Mouse (Mus musculus) midbrain, embryonic 11.5 days (tissue): ENCODE results near the gene Sh3gl2. TPM values are rescaled to one million over a fixed set of nuclear protein-coding genes. Genes with fewer than 3 reads are reported as not detected.

Experiments
- ATAC-seq: fragments of 200-750 bp; cut with Nextera tagmentation; 2 replicates; pipeline ENCODE4 v1.8.0; 2017; ENCODE audit warnings: moderate TSS enrichment, moderate library complexity; ENCODE audit not compliant: low FRiP score
- DNase-seq: peaks from one replicate; pipeline ENCODE4 v3.0.0; 2015; ENCODE audit warnings: low spot score; ENCODE audit errors: missing footprints
- H3K27ac ChIP-seq: fragments of 300-500 bp; sonication (generic); 2 replicates; pipeline ENCODE4 v1.5.1; 2014; ENCODE audit warnings: low read depth, low read length
- H3K27me3 ChIP-seq: fragments of 300-500 bp; sonication (generic); 2 replicates; pipeline ENCODE4 v1.6.1; 2014; ENCODE audit warnings: mild to moderate bottlenecking, low read length, moderate library complexity, mixed read lengths; ENCODE audit not compliant: control insufficient read depth, insufficient read depth
- H3K36me3 ChIP-seq: fragments of 300-500 bp; sonication (generic); 2 replicates; pipeline ENCODE4 v1.6.1; 2014; ENCODE audit warnings: mild to moderate bottlenecking, low read length, moderate library complexity, mixed read lengths; ENCODE audit not compliant: control insufficient read depth, insufficient read depth
- H3K4me1 ChIP-seq: fragments of 300-500 bp; sonication (generic); 2 replicates; pipeline ENCODE4 v1.6.1; 2014; ENCODE audit warnings: low read length; ENCODE audit not compliant: control insufficient read depth, insufficient read depth
- H3K4me2 ChIP-seq: fragments of 300-500 bp; sonication (generic); 2 replicates; pipeline ENCODE4 v1.6.1; 2014; ENCODE audit warnings: mild to moderate bottlenecking, moderate library complexity
- H3K4me3 ChIP-seq: fragments of 300-500 bp; sonication (generic); 2 replicates; pipeline ENCODE4 v1.5.1; 2014; ENCODE audit warnings: low read depth, low read length
- H3K9ac ChIP-seq: fragments of 300-500 bp; sonication (generic); 2 replicates; pipeline ENCODE4 v1.6.1; 2014; ENCODE audit warnings: low read length
- H3K9me3 ChIP-seq: fragments of 300-500 bp; sonication (generic); 2 replicates; pipeline ENCODE4 v1.6.1; 2016; ENCODE audit warnings: low read length; ENCODE audit not compliant: control insufficient read depth
- WGBS: fragments of 180-500 bp; shearing (Covaris S2); extraction: QIAGEN DNeasy Blood & Tissue Kit; methylation state at CpG from one replicate; pipeline ENCODE4 v1.1.7; 2014; 5-methylcytosine and 5-hydroxymethylcytosine counted together
- polyA plus RNA-seq: library from polyadenylated mRNA; unstranded; fragments of >200 nt; fragmentation: Nextera tagmentation; extraction: Ambion mirVana; gene quantifications from 2 replicates; pipeline ENCODE4 v1.2.1, GENCODE M21; 2014

Gene Sh3gl2
- polyA plus RNA-seq, 1 experiment from 2014 or later: 8.4 TPM

DNA sequence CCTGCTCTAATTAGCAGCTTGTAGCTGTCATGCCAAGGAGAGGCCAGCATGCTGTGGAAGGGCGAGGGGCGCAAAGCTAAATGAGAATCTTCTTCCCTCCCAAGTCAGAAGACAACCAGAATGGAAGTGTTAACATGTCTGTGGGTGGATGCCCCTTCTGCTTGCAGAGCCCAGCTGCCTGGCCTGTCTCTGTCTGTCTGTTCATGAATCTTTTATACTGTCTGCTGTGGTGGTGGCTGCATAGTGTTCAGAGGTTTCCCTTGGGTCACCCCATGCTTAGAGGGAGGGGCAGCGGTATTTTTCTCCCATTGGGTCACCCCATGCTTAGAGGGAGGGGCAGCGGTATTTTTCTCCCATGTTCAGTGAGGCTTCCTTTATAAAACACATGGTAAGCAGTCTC, 68.0 kb downstream of the Sh3gl2 start:
- no peak overlapping the region for H3K9ac ChIP-seq
- no peak overlapping the region for H3K27ac ChIP-seq
- no peaks in the 10 kb centered on the region for H3K27me3 ChIP-seq
- no peaks in the 10 kb centered on the region for H3K9me3 ChIP-seq
- H3K4me2 ChIP-seq: no peak overlapping the region
- no peak overlapping the region for H3K4me3 ChIP-seq
- no peaks in the 10 kb centered on the region for H3K36me3 ChIP-seq
- ATAC-seq (0 out of 2 replicates have a peak, but pooled peaks have one; percentile 35), DNase-seq (no peak)
- no peaks in the 10 kb centered on the region for H3K4me1 ChIP-seq
- 86% methylated on average over 4 of the region's 4 CpGs for WGBS

DNA sequence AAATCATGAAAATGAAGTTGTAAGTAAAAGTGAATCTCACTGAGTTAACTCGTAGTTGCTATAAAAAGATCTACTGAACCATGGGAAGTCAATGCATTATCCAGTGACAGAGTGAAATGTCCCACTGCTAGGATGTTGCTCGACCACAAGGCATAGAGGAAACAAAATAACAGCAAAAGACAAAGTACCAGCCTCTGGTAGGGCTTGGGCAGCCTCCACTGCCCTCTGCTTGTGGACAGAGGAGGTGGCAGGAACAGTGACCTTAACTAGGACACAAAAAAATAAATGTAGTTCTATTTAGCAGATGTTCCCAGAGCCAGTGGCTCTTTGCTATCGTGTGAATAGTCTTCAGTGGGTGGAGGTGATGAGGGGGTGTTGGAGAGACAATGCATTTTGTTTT, 68.5 kb downstream of the Sh3gl2 start:
- Histone ChIP-seq H3K36me3 (no peaks in the 10 kb centered on the region), H3K9me3 (no peaks in the 10 kb centered on the region), H3K4me2 (no peak overlapping the region), H3K4me1 (no peaks in the 10 kb centered on the region), H3K27me3 (no peaks in the 10 kb centered on the region), H3K27ac (no peak overlapping the region), H3K9ac (no peak overlapping the region), H3K4me3 (no peak overlapping the region)
- ATAC-seq: no peak
- 78% methylated on average over 3 of the region's 3 CpGs for WGBS
- DNase-seq: no peak

- Histone ChIP-seq H3K4me2 (no peak overlapping the region), H3K9me3 (no peaks in the 10 kb centered on the region)
- ATAC-seq: no peak
These were observed 78.2 kb downstream of the Sh3gl2 start for GRCm38 (mm10) chr4:85283151-85283550.

DNA sequence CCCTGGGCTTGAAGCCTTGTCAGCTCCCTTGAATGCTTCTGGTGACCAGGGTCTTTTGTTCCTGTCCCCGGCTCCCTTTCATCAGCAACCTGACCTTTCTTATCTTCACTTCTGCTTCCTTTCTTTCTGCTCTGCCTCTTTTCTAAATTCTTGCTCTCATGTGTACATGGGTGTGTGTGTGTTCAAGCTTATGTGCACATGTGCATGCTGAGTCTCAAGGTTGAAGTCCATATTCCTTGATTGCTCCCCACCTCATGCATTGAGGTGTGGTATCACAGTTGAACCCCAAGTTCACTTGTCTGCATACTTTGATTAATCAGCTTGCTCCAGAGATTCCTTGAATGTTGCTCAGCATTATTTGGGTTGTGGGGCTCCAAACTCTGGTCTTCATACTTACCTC, 85.1 kb downstream of the Sh3gl2 start:
- no peak for ATAC-seq
- no peaks in the 10 kb centered on the region for H3K27me3 ChIP-seq
- H3K27ac ChIP-seq: no peak overlapping the region
- H3K36me3 ChIP-seq: no peaks in the 10 kb centered on the region
- H3K9me3 ChIP-seq: no peaks in the 10 kb centered on the region
- H3K4me1 ChIP-seq: no peaks in the 10 kb centered on the region
- DNase-seq: no peak
- no peak overlapping the region for H3K4me2 ChIP-seq
- H3K9ac ChIP-seq: no peak overlapping the region
- no peak overlapping the region for H3K4me3 ChIP-seq
- 75% methylated on average over 1 of the region's 1 CpGs for WGBS

More at GRCm38 (mm10) chr4:85283151-85283550, 78.2 kb downstream of the Sh3gl2 start:
- H3K9ac ChIP-seq: no peak overlapping the region
- H3K36me3 ChIP-seq: no peaks in the 10 kb centered on the region
- WGBS: 91% methylated on average over 9 of the region's 9 CpGs
- H3K27ac ChIP-seq: no peak overlapping the region
- DNase-seq: no peak
- no peak overlapping the region for H3K4me3 ChIP-seq
- H3K4me1 ChIP-seq: no peaks in the 10 kb centered on the region
- H3K27me3 ChIP-seq: no peaks in the 10 kb centered on the region

DNA sequence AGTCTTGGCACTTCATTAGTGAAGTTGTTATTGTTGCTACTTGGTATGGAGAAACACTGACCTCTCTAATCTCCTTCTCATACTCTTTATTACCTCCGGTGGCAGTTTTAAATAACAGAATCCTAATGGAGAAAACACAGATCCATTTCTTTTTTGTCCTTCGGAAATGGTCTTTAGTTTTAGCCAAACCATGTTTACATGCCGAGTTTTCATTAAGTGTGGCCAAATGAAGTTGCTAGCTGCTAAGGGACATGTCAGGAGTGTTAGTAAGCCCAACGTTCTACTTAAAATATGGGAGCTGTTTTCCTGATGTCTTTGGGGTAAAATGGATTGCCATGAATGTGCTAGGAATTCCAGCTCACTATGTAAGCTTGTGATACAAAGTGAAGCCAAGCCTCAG, 86.4 kb downstream of the Sh3gl2 start:
- no peaks in the 10 kb centered on the region for H3K4me1 ChIP-seq
- H3K27me3 ChIP-seq: no peaks in the 10 kb centered on the region
- no peak overlapping the region for H3K27ac ChIP-seq
- WGBS: 83% methylated on average over 4 of the region's 4 CpGs
- ATAC-seq (no peak), DNase-seq (no peak)
- no peaks in the 10 kb centered on the region for H3K9me3 ChIP-seq
- H3K4me2 ChIP-seq: no peak overlapping the region
- H3K36me3 ChIP-seq: no peaks in the 10 kb centered on the region
- H3K9ac ChIP-seq: no peak overlapping the region
- H3K4me3 ChIP-seq: no peak overlapping the region

- WGBS: 80% methylated on average over 3 of the region's 3 CpGs
- ATAC-seq: no peak
- no peak for DNase-seq
These were observed 88.4 kb downstream of the Sh3gl2 start for GRCm38 (mm10) chr4:85293368-85293767.

GRCm38 (mm10) chr4:85300610-85301405, 95.9 kb downstream of the Sh3gl2 start:
- ATAC-seq (no peak), DNase-seq (no peak)
- no peak overlapping the region for H3K4me2 ChIP-seq
- no peaks in the 10 kb centered on the region for H3K36me3 ChIP-seq
- H3K4me3 ChIP-seq: no peak overlapping the region
- 81% methylated on average over 6 of the region's 6 CpGs for WGBS
- H3K9me3 ChIP-seq: no peaks in the 10 kb centered on the region
- no peak overlapping the region for H3K9ac ChIP-seq
- no peaks in the 10 kb centered on the region for H3K4me1 ChIP-seq
- H3K27ac ChIP-seq: no peak overlapping the region
- H3K27me3 ChIP-seq: no peaks in the 10 kb centered on the region

More at GRCm38 (mm10) chr4:85293368-85293767, 88.4 kb downstream of the Sh3gl2 start:
- no peak overlapping the region for H3K4me3 ChIP-seq
- H3K9ac ChIP-seq: no peak overlapping the region
- no peaks in the 10 kb centered on the region for H3K9me3 ChIP-seq
- H3K36me3 ChIP-seq: no peaks in the 10 kb centered on the region
- no peak overlapping the region for H3K4me2 ChIP-seq
- H3K27ac ChIP-seq: no peak overlapping the region
- H3K4me1 ChIP-seq: no peaks in the 10 kb centered on the region
- no peaks in the 10 kb centered on the region for H3K27me3 ChIP-seq

- H3K9me3 ChIP-seq: no peaks in the 10 kb centered on the region
- H3K36me3 ChIP-seq: no peaks in the 10 kb centered on the region
- 75% methylated on average over 7 of the region's 7 CpGs for WGBS
- no peaks in the 10 kb centered on the region for H3K27me3 ChIP-seq
- H3K27ac ChIP-seq: no peak overlapping the region
- H3K4me1 ChIP-seq: no peaks in the 10 kb centered on the region
- DNase-seq: no peak
- H3K9ac ChIP-seq: no peak overlapping the region
- H3K4me3 ChIP-seq: no peak overlapping the region
- H3K4me2 ChIP-seq: no peak overlapping the region
- ATAC-seq: no peak
These were observed 101.1 kb downstream of the Sh3gl2 start for GRCm38 (mm10) chr4:85305912-85306573.

DNA sequence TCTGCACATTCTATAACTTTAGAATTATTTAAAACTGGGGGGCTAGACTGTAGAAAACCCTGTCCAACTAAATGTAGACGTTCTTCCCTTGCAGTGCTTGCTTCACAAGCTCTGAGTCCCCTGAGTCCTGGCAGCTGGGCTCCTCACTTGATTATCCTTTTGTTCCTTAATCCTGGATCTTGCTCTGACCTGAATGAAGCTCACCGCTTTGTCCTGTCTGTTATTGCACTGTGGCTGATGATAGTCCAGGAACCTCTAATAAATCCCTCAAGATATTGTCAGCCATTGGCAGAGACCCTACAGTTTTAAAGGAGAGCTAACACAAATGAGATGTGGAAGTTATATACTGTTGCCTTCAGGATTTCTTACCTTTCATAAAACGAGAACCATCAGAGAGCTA, 114.2 kb downstream of the Sh3gl2 start:
- Histone ChIP-seq H3K4me2 (no peak overlapping the region), H3K27ac (no peak overlapping the region), H3K9me3 (no peaks in the 10 kb centered on the region), H3K9ac (no peak overlapping the region), H3K36me3 (no peaks in the 10 kb centered on the region), H3K4me1 (peaks cover 6% of the 10 kb centered on the region; the same call in 1 of the 2 replicates), H3K27me3 (no peaks in the 10 kb centered on the region), H3K4me3 (no peak overlapping the region)
- WGBS: 24% methylated on average over 3 of the region's 3 CpGs
- ATAC-seq (peak; percentile 82), DNase-seq (peak; percentile 88)
